Mouse (Mus musculus): Measurements from ENCODE around the gene Cdk2ap2.

GRCm38 (mm10) chr19:4055947-4056693, 40.9 kb upstream of the Cdk2ap2 start:
- TF ChIP-seq ZC3H11A (IDR thresholded peaks at IDR 0.05; ENCODE audit: borderline replicate concordance, low read depth, low read length) (no peak), ZNF384 (IDR thresholded peaks at IDR 0.05; ENCODE audit: low read depth, low read length) (no peak)

All from ES-E14 (cell line).